Mouse (Mus musculus) forebrain, embryonic 13.5 days (tissue): ENCODE results near the gene Rnase12. TPM values are rescaled to one million over a fixed set of nuclear protein-coding genes. Genes with fewer than 3 reads are reported as not detected.
"Not testable (repeated sequence)": the region's sequence is repeated elsewhere in the genome, so short reads cannot be mapped to it uniquely, and the experiment has no call there.

ENCODE experiments used
- ATAC-seq: fragments of 200-750 bp; cut with Nextera tagmentation; 2 replicates; pipeline ENCODE4 v1.8.0; 2017
- H3K27ac ChIP-seq: fragments of 300-500 bp; sonication (generic); 2 replicates; pipeline ENCODE4 v1.5.1; 2015; ENCODE audit warnings: inconsistent platforms, mild to moderate bottlenecking, moderate library complexity
- H3K27me3 ChIP-seq: fragments of 300-500 bp; sonication (generic); 2 replicates; pipeline ENCODE4 v1.6.1; 2015; ENCODE audit warnings: mild to moderate bottlenecking, inconsistent platforms
- H3K36me3 ChIP-seq: fragments of 300-500 bp; sonication (generic); 2 replicates; pipeline ENCODE4 v1.6.1; 2015; ENCODE audit warnings: mild to moderate bottlenecking, inconsistent platforms; ENCODE audit not compliant: poor library complexity, severe bottlenecking
- H3K4me1 ChIP-seq: fragments of 300-500 bp; sonication (generic); 2 replicates; pipeline ENCODE4 v1.6.1; 2015; ENCODE audit warnings: inconsistent platforms
- H3K4me2 ChIP-seq: fragments of 300-500 bp; sonication (generic); 2 replicates; pipeline ENCODE4 v1.6.1; 2015; ENCODE audit warnings: inconsistent platforms, mild to moderate bottlenecking, moderate library complexity
- H3K4me3 ChIP-seq: fragments of 300-500 bp; sonication (generic); 2 replicates; pipeline ENCODE4 v1.5.1; 2015; ENCODE audit warnings: mild to moderate bottlenecking, inconsistent platforms
- H3K9ac ChIP-seq: fragments of 300-500 bp; sonication (generic); 2 replicates; pipeline ENCODE4 v1.6.1; 2015; ENCODE audit warnings: mild to moderate bottlenecking, inconsistent platforms
- H3K9me3 ChIP-seq: fragments of 300-500 bp; sonication (generic); replicated peaks from 2 replicates; pipeline ENCODE4 v1.6.1; 2016; ENCODE audit warnings: inconsistent platforms
- WGBS: fragments of 180-500 bp; shearing (Covaris S2); methylation state at CpG from one replicate; pipeline ENCODE4 v1.1.7; 2015; 5-methylcytosine and 5-hydroxymethylcytosine counted together
- polyA plus RNA-seq: library from polyadenylated mRNA; unstranded; fragments of >200 nt; fragmentation: Nextera tagmentation; extraction: Ambion mirVana; gene quantifications from 2 replicates; pipeline ENCODE4 v1.2.1, GENCODE M21; 2015

Rnase12 gene
- polyA plus RNA-seq, result not detected in 2 replicates

DNA sequence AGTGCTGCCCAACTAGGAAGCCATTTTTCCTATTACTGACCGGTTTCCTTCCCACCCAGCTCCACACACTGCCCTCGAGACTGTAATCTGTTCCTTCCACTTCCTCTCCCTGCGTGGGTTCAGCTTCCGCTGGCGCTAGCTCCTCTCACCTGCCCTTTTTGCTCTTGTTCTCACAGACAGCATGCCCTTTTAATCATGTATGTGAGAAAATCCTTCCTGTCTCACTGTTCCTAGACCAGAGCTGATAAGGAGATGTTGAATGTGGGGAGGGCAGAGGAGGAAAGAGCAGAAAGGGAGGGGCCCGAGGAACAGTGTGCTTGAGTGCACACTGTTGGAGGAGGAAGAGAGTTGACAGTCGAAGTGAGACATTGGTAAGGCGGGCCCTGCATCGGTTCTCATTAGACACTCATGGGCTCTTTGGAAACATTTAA lies at the start of gene Rnase12:
Gene Rnase12, minus strand, starts transcription at position 261 of the 431 bp plus-strand sequence.
- peaks cover 20% of the 10 kb centered on the region; the same call in 1 of the 2 replicates for H3K27me3 ChIP-seq
- peaks cover 10% of the 10 kb centered on the region for H3K4me1 ChIP-seq
- no peaks in the 10 kb centered on the region for H3K9me3 ChIP-seq
- no peak within 1 kb of the TSS for H3K27ac ChIP-seq
- ATAC-seq, result no peak
- no peak within 1 kb of the TSS for H3K4me3 ChIP-seq
- H3K36me3 ChIP-seq, result no peaks in the 10 kb centered on the region
- WGBS, result 71% methylated on average over 9 of the region's 9 CpGs
- no peak within 1 kb of the TSS for H3K9ac ChIP-seq
- H3K4me2 ChIP-seq, result no peak within 1 kb of the TSS

- Histone ChIP-seq H3K27me3 (no peaks in the 10 kb centered on the region), H3K4me3 (no peak overlapping the region), H3K9me3 (no peaks in the 10 kb centered on the region), H3K27ac (no peak overlapping the region), H3K4me2 (no peak overlapping the region), H3K36me3 (no peaks in the 10 kb centered on the region), H3K9ac (no peak overlapping the region), H3K4me1 (no peaks in the 10 kb centered on the region)
- no peak for ATAC-seq
Measured at GRCm38 (mm10) chr14:51106449-51106967, 49.0 kb upstream of the Rnase12 start.

DNA sequence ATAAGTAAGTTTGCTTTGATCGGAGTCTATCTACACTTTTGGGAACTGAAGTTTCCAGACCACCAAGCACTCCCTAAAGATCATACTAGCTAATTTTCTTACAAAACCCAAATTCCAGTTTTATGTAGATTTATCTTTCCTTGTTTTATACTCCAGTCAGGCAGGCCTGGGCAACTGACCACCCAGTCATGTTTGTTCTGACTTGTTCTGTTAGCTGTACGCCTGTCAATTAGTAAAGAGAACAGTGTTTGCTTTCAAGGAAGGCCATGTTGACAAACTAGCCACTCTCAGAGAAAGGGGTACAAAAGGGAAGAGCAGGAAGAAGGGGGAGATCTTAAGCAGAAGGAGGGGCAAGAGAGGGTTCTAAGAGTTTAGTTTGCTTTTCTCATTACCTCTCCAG lies 46.9 kb upstream of the Rnase12 start:
- Histone ChIP-seq H3K4me2 (no peak overlapping the region), H3K27me3 (no peaks in the 10 kb centered on the region), H3K4me1 (no peaks in the 10 kb centered on the region), H3K4me3 (no peak overlapping the region), H3K27ac (no peak overlapping the region), H3K36me3 (no peaks in the 10 kb centered on the region), H3K9me3 (no peaks in the 10 kb centered on the region), H3K9ac (no peak overlapping the region)
- ATAC-seq, result no peak
- WGBS, result 85% methylated on average over 2 of the region's 2 CpGs

DNA sequence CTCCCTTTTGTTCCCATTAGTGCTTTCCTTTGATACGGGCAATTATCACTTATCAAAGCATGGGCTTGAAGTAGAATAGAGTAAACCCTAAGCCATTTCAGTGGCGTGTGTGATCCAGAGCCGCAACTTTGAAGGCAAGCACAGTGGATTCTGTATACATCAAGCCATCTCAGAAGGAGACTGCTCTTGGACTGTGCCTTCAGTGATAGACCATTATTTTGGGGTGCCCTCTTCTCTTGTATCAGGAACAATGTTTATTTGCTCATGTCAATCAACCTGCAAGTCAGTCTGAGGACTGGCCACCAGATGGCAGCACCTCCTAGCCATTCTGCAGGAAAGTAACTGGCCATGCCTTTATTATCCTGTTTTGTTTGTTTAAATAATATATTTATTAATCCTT lies 45.8 kb upstream of the Rnase12 start:
- no peaks in the 10 kb centered on the region for H3K4me1 ChIP-seq
- H3K27me3 ChIP-seq, result no peaks in the 10 kb centered on the region
- H3K9me3 ChIP-seq, result no peaks in the 10 kb centered on the region
- ATAC-seq, result peak; percentile 55; the same call in 1 of the 2 replicates
- H3K36me3 ChIP-seq, result no peaks in the 10 kb centered on the region
- no peak overlapping the region for H3K4me3 ChIP-seq
- H3K27ac ChIP-seq, result no peak overlapping the region
- no peak overlapping the region for H3K4me2 ChIP-seq
- no peak overlapping the region for H3K9ac ChIP-seq
- WGBS, result 52% methylated on average over 3 of the region's 3 CpGs

DNA sequence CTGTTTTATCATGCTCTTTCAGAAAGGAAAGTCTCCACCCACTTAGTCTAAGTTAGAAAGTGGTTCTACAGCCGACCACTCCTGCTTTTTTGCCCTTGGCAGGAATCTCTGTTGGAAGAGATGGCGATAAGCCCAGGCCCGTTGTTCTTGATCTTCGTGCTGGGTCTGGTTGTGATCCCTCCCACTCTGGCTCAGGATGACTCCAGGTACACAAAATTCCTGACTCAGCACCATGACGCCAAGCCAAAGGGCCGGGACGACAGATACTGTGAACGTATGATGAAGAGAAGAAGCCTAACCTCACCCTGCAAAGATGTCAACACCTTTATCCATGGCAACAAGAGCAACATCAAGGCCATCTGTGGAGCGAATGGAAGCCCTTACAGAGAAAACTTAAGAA lies 43.8 kb upstream of the Rnase12 start:
- no peak for ATAC-seq
- no peaks in the 10 kb centered on the region for H3K9me3 ChIP-seq

DNA sequence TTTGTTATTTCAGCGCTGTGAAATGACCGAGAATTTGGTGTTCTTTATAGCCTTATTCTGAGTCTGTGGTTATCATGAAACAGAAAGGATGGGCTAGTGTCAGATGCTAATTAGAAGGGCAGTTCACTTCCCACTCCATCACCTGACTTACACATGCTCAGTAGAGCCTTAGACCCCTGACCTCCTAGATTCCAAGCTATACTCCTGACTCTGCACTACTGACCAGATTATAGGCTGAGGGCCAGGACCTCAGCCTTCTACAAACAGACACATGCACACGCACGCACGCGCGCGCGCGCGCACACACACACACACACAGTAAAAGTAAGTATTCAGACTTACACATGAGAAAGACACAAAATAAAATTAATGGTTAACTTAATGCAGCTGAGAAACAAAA lies 41.5 kb upstream of the Rnase12 start:
- H3K27ac ChIP-seq, result no peak overlapping the region
- no peaks in the 10 kb centered on the region for H3K36me3 ChIP-seq
- WGBS, result 95% methylated on average over 11 of the region's 11 CpGs
- no peak overlapping the region for H3K4me2 ChIP-seq
- no peak overlapping the region for H3K9ac ChIP-seq
- H3K9me3 ChIP-seq, result no peaks in the 10 kb centered on the region
- ATAC-seq, result peak; percentile 36; the same call in 1 of the 2 replicates
- no peaks in the 10 kb centered on the region for H3K4me1 ChIP-seq
- no peak overlapping the region for H3K4me3 ChIP-seq
- no peaks in the 10 kb centered on the region for H3K27me3 ChIP-seq

More for the DNA sequence above, 43.8 kb upstream of the Rnase12 start:
- Histone ChIP-seq H3K4me2 (no peak overlapping the region), H3K27ac (no peak overlapping the region), H3K9ac (no peak overlapping the region), H3K4me1 (no peaks in the 10 kb centered on the region), H3K27me3 (no peaks in the 10 kb centered on the region), H3K36me3 (no peaks in the 10 kb centered on the region), H3K4me3 (no peak overlapping the region)
- 79% methylated on average over 9 of the region's 9 CpGs for whole genome bisulfite sequencing

DNA sequence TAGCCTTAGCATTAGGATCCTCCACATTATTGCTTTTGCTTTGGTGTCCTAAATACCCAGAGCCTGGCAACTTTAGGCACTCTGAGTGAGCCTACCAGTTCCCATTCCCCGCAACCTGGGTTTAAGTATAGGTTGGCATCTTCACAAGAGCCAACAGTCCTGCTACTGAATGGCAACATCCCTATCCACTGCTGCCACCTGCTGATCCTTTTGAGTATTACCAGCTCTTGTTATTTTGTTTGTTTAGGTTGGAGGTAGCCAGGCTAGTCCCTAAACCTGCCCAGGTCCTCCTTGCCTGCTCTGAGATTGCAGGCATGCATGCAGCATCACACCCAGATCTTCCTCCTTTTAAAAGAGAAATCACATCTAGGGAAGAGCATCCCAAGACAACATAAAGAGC lies 40.8 kb upstream of the Rnase12 start:
- 16% methylated on average over 1 of the region's 1 CpGs for WGBS
- not testable (repeated sequence) for H3K4me1 ChIP-seq, H3K27ac ChIP-seq, H3K36me3 ChIP-seq, H3K9me3 ChIP-seq, H3K9ac ChIP-seq, H3K4me3 ChIP-seq, H3K4me2 ChIP-seq, H3K27me3 ChIP-seq
- ATAC-seq, result peak; percentile 52

- Histone ChIP-seq H3K9ac (no peak overlapping the region), H3K27ac (no peak overlapping the region), H3K4me2 (no peak overlapping the region), H3K36me3 (no peaks in the 10 kb centered on the region), H3K4me1 (no peaks in the 10 kb centered on the region), H3K9me3 (no peaks in the 10 kb centered on the region), H3K27me3 (no peaks in the 10 kb centered on the region), H3K4me3 (no peak overlapping the region)
- no peak for ATAC-seq
- 71% methylated on average over 9 of the region's 9 CpGs for whole genome bisulfite sequencing
Measured at GRCm38 (mm10) chr14:51095736-51096524, 38.5 kb upstream of the Rnase12 start.

DNA sequence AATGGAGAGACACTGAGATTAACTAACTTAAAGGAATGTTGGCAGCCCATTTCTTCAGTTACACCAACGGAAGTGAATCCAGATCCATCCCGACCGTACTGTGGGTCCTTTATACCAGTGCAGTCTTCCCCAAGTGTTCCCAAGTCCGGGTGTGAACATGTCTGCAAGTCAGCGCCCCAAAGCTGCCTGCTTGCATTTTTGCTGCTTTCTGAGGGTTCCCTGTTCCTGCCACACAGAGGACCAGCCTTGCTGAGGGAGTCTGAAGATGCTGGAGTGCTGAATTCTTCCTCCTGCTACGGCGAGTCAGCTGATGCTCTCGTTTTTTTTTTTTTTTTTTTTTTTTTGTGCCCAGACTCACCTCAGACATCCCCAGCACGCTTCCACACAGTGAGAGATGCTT lies 37.5 kb upstream of the Rnase12 start:
- 70% methylated on average over 9 of the region's 9 CpGs for WGBS
- Histone ChIP-seq H3K4me2 (no peak overlapping the region), H3K9ac (no peak overlapping the region), H3K36me3 (no peaks in the 10 kb centered on the region), H3K4me3 (no peak overlapping the region), H3K4me1 (no peaks in the 10 kb centered on the region), H3K27me3 (no peaks in the 10 kb centered on the region), H3K9me3 (no peaks in the 10 kb centered on the region), H3K27ac (no peak overlapping the region)
- ATAC-seq, result no peak

- H3K36me3 ChIP-seq, result no peaks in the 10 kb centered on the region
- H3K4me2 ChIP-seq, result no peak overlapping the region
- no peak overlapping the region for H3K4me3 ChIP-seq
- no peak for ATAC-seq
- no peaks in the 10 kb centered on the region for H3K9me3 ChIP-seq
- no peak overlapping the region for H3K27ac ChIP-seq
- H3K27me3 ChIP-seq, result no peaks in the 10 kb centered on the region
- H3K9ac ChIP-seq, result no peak overlapping the region
- WGBS, result 79% methylated on average over 5 of the region's 5 CpGs
- H3K4me1 ChIP-seq, result no peaks in the 10 kb centered on the region
Measured at GRCm38 (mm10) chr14:51094096-51094875, 36.8 kb upstream of the Rnase12 start.

DNA sequence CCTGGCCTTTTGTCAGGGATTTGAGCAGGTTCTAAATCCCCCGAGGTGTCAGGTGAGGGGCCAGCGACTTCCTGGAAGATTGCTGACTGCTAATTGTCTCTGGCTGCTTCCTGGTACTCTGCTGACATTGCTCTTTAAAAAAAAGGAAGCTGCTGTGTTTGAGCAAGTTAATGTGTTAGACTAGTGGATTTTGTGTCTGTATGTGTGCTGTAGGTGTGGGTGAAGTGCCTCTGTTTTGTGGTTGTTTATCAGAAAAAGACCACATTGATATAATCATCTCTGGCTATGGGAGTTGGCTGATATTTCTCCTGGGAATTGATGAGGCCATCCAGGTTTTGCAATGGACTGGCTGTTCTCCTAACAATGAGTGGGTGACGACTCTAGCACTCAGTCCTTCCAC lies 36.0 kb upstream of the Rnase12 start:
- no peak overlapping the region for H3K27ac ChIP-seq
- no peak overlapping the region for H3K9ac ChIP-seq
- no peak for ATAC-seq
- no peaks in the 10 kb centered on the region for H3K9me3 ChIP-seq
- 30% methylated on average over 3 of the region's 3 CpGs for WGBS
- H3K4me2 ChIP-seq, result no peak overlapping the region
- no peaks in the 10 kb centered on the region for H3K36me3 ChIP-seq
- H3K4me1 ChIP-seq, result peaks cover 3% of the 10 kb centered on the region; the same call in 1 of the 2 replicates
- no peaks in the 10 kb centered on the region for H3K27me3 ChIP-seq
- H3K4me3 ChIP-seq, result no peak overlapping the region

- Histone ChIP-seq H3K4me3 (no peak overlapping the region), H3K9me3 (no peaks in the 10 kb centered on the region), H3K9ac (no peak overlapping the region; the same call in 1 of the 2 replicates), H3K4me2 (peak overlapping the region; percentile 65), H3K27me3 (no peaks in the 10 kb centered on the region), H3K4me1 (peaks cover 7% of the 10 kb centered on the region; the same call in 1 of the 2 replicates), H3K27ac (no peak overlapping the region), H3K36me3 (no peaks in the 10 kb centered on the region)
- WGBS, result 50% methylated on average over 8 of the region's 8 CpGs
- no peak for ATAC-seq
Measured at GRCm38 (mm10) chr14:51092073-51092620, 34.7 kb upstream of the Rnase12 start.
